Mouse (Mus musculus) forebrain, embryonic 14.5 days (tissue): ENCODE measurements at regions not wholly inside any gene's neighbourhood (a gene's known extent, or its start where the extent isn't known, plus 50 kb on each side); places are given as distances from the start of the nearest gene placed in this dataset.
A peak's percentile ranks its signal among the peaks of the same experiment; 100 is the strongest.

Experiments
- ATAC-seq: fragments of 200-750 bp; cut with Nextera tagmentation; 2 replicates; pipeline ENCODE4 v1.8.0; 2017; ENCODE audit warnings: mild to moderate bottlenecking, moderate library complexity
- DNase-seq: peaks from one replicate; pipeline ENCODE4 v3.0.0-alpha.2; 2015; ENCODE audit warnings: low spot score
- H3K27ac ChIP-seq: fragments of 300-500 bp; sonication (generic); 2 replicates; pipeline ENCODE4 v1.5.1; 2014; ENCODE audit warnings: low read depth, mild to moderate bottlenecking, control low read depth, low read length, moderate library complexity
- H3K27me3 ChIP-seq: fragments of 300-500 bp; sonication (generic); replicated peaks from 2 replicates; pipeline ENCODE4 v1.6.1; 2014; ENCODE audit warnings: low read length, control low read depth, mixed read lengths; ENCODE audit not compliant: control insufficient read depth, insufficient read depth
- H3K36me3 ChIP-seq: fragments of 300-500 bp; sonication (generic); 2 replicates; pipeline ENCODE4 v1.6.1; 2014; ENCODE audit warnings: low read length, control low read depth; ENCODE audit not compliant: control insufficient read depth, insufficient read depth
- H3K4me1 ChIP-seq: fragments of 300-500 bp; sonication (generic); 2 replicates; pipeline ENCODE4 v1.6.1; 2014; ENCODE audit warnings: antibody characterized with exemption, low read length, control low read depth; ENCODE audit not compliant: control insufficient read depth, insufficient read depth
- H3K4me2 ChIP-seq: fragments of 300-500 bp; sonication (generic); 2 replicates; pipeline ENCODE4 v1.6.1; 2014; ENCODE audit warnings: mild to moderate bottlenecking, control low read depth, low read length
- H3K4me3 ChIP-seq: fragments of 300-500 bp; sonication (generic); 2 replicates; pipeline ENCODE4 v1.5.1; 2014; ENCODE audit warnings: low read depth, low read length, control low read depth
- H3K9ac ChIP-seq: fragments of 300-500 bp; sonication (generic); 2 replicates; pipeline ENCODE4 v1.6.1; 2014; ENCODE audit warnings: mild to moderate bottlenecking, low read length, control low read depth, moderate library complexity
- H3K9me3 ChIP-seq: fragments of 300-500 bp; sonication (generic); replicated peaks from 2 replicates; pipeline ENCODE4 v1.6.1; 2016; ENCODE audit warnings: low read length, control low read depth, mixed read lengths; ENCODE audit not compliant: control insufficient read depth
- WGBS: fragments of 180-500 bp; shearing (Covaris S2); extraction: QIAGEN DNeasy Blood & Tissue Kit; methylation state at CpG from one replicate; pipeline ENCODE4 v1.1.7; 2014; 5-methylcytosine and 5-hydroxymethylcytosine counted together

DNA sequence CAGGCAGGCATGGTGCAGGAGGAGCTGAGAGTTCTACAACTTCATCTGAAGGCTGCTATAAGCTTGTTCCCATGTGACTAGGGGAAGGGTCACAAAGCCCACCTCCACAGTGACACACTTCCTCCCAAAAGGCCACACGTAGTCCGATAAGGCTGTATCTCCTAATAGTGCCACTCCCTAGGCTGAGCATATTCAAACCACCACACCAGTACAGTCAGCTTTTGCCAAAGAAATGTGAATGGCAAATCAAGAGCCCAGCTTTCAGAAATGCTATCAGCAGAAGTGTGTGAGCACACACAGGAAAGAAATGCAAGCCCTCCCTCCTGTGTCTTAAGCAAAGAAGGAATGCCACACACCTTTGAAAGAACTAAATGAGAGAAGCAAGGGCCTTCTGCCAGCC lies 80.4 kb upstream of the Ankrd28 start:
- 97% methylated on average over 2 of the region's 2 CpGs for WGBS
- no peak for ATAC-seq
- Histone ChIP-seq H3K4me2 (no peak overlapping the region), H3K9me3 (no peaks in the 10 kb centered on the region), H3K27ac (no peak overlapping the region), H3K36me3 (no peaks in the 10 kb centered on the region), H3K27me3 (no peaks in the 10 kb centered on the region), H3K4me1 (no peaks in the 10 kb centered on the region), H3K4me3 (no peak overlapping the region), H3K9ac (no peak overlapping the region)
- DNase-seq, result no peak

GRCm38 (mm10) chr14:31918461-31918860 lies 88.0 kb upstream of the Ankrd28 start:
- H3K9ac ChIP-seq, result no peak overlapping the region
- 90% methylated on average over 4 of the region's 4 CpGs for WGBS
- H3K36me3 ChIP-seq, result no peaks in the 10 kb centered on the region
- no peak overlapping the region for H3K4me3 ChIP-seq
- H3K4me2 ChIP-seq, result no peak overlapping the region
- no peaks in the 10 kb centered on the region for H3K27me3 ChIP-seq
- no peaks in the 10 kb centered on the region for H3K9me3 ChIP-seq
- DNase-seq (no peak), ATAC-seq (no peak)
- H3K27ac ChIP-seq, result no peak overlapping the region
- H3K4me1 ChIP-seq, result no peaks in the 10 kb centered on the region

- Histone ChIP-seq H3K9me3 (no peaks in the 10 kb centered on the region), H3K9ac (no peak overlapping the region), H3K4me1 (no peaks in the 10 kb centered on the region), H3K4me3 (no peak overlapping the region), H3K27me3 (no peaks in the 10 kb centered on the region), H3K36me3 (no peaks in the 10 kb centered on the region), H3K4me2 (no peak overlapping the region), H3K27ac (no peak overlapping the region)
- WGBS, result 100% methylated on average over 1 of the region's 1 CpGs
- no peak for ATAC-seq
- no peak for DNase-seq
Measured at GRCm38 (mm10) chr14:31918921-31919320, 88.5 kb upstream of the Ankrd28 start.

GRCm38 (mm10) chr14:31929161-31929707 lies 98.8 kb upstream of the Ankrd28 start:
- Histone ChIP-seq H3K4me1 (peaks cover 6% of the 10 kb centered on the region; the same call in 1 of the 2 replicates), H3K9me3 (no peaks in the 10 kb centered on the region), H3K4me2 (no peak overlapping the region), H3K4me3 (no peak overlapping the region), H3K9ac (no peak overlapping the region), H3K27ac (no peak overlapping the region), H3K36me3 (no peaks in the 10 kb centered on the region), H3K27me3 (no peaks in the 10 kb centered on the region)
- ATAC-seq (no peak), DNase-seq (no peak)
- 67% methylated on average over 12 of the region's 12 CpGs for WGBS

- Histone ChIP-seq H3K4me3 (no peak overlapping the region), H3K36me3 (no peaks in the 10 kb centered on the region), H3K4me1 (peaks cover 8% of the 10 kb centered on the region; the same call in 1 of the 2 replicates), H3K9me3 (no peaks in the 10 kb centered on the region), H3K27ac (no peak overlapping the region), H3K4me2 (no peak overlapping the region), H3K9ac (no peak overlapping the region), H3K27me3 (no peaks in the 10 kb centered on the region)
- WGBS, result 58% methylated on average over 9 of the region's 9 CpGs
- peak; percentile 80 for DNase-seq
- no peak for ATAC-seq
Measured at GRCm38 (mm10) chr14:31930367-31930766, 98.4 kb upstream of the Galnt15 start.

DNA sequence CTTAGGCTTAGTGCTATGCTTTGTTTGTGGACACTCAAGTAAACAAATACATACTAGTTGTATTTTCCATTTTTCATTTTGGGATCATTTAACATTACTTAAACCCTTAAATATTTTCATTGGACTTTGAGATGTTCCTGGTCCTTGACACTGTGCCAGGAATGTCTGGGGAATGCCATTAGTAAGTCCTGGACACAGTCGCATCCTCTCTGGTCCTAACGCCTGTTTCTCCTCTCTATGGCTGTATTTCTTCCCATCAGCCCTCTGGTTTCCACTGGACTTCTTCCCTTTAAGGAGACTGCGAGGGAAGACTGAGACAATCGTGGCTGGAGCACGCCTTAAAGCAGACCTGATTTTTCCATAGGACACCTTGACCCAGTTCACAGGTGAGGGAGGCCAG lies 96.8 kb upstream of the Galnt15 start:
- H3K9ac ChIP-seq, result no peak overlapping the region
- no peaks in the 10 kb centered on the region for H3K36me3 ChIP-seq
- H3K9me3 ChIP-seq, result no peaks in the 10 kb centered on the region
- no peak overlapping the region for H3K27ac ChIP-seq
- H3K4me2 ChIP-seq, result no peak overlapping the region
- WGBS, result 78% methylated on average over 5 of the region's 5 CpGs
- no peak overlapping the region for H3K4me3 ChIP-seq
- H3K27me3 ChIP-seq, result no peaks in the 10 kb centered on the region
- H3K4me1 ChIP-seq, result peaks cover 8% of the 10 kb centered on the region; the same call in 1 of the 2 replicates
- ATAC-seq (no peak), DNase-seq (no peak)

- peaks cover 8% of the 10 kb centered on the region; the same call in 1 of the 2 replicates for H3K4me1 ChIP-seq
- H3K9me3 ChIP-seq, result no peaks in the 10 kb centered on the region; the same call in 1 of the 2 replicates
- DNase-seq, result peak; percentile 89
- WGBS, result under 1% methylated on average over 9 of the region's 9 CpGs
- peak overlapping the region; percentile 66 for H3K9ac ChIP-seq
- peak overlapping the region; percentile 30 for H3K4me3 ChIP-seq
- peak overlapping the region; percentile 57 for H3K4me2 ChIP-seq
- peak; percentile 86 for ATAC-seq
- no peaks in the 10 kb centered on the region for H3K27me3 ChIP-seq
- H3K27ac ChIP-seq, result peak overlapping the region; percentile 98
- no peaks in the 10 kb centered on the region for H3K36me3 ChIP-seq
Measured at GRCm38 (mm10) chr14:31933441-31933840, 95.3 kb upstream of the Galnt15 start.

DNA sequence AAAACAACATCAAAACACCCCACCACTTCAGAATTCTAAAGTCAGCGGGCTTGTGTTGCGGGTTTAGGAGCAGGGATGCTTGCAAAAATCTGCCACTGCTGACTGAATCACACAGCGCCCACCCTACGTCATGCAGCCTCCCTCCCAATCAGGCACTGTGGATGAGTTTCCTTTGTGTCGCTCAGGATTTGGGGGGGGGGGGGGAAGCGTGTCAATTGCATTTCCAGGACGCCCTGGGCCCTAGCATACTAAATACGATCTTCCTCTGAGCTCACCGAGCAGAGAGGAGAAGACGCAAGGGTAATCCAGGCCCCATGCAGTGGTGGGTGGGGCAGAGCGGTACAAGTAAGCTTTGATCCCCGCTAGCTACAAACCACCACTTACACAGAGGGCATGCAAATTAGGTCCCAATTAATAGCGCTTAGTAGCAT lies 94.9 kb upstream of the Galnt15 start:
- 0% methylated on average over 12 of the region's 13 CpGs for WGBS
- H3K4me2 ChIP-seq, result peak overlapping the region; percentile 57
- no peaks in the 10 kb centered on the region for H3K27me3 ChIP-seq
- no peaks in the 10 kb centered on the region; the same call in 1 of the 2 replicates for H3K9me3 ChIP-seq
- H3K36me3 ChIP-seq, result no peaks in the 10 kb centered on the region
- ATAC-seq (peak; percentile 96), DNase-seq (peak; percentile 95)
- H3K9ac ChIP-seq, result peak overlapping the region; percentile 66
- peaks cover 8% of the 10 kb centered on the region; the same call in 1 of the 2 replicates for H3K4me1 ChIP-seq
- H3K4me3 ChIP-seq, result peak overlapping the region; percentile 30
- peak overlapping the region; percentile 98 for H3K27ac ChIP-seq

GRCm38 (mm10) chr14:31934321-31934720 lies 94.5 kb upstream of the Galnt15 start:
- no peaks in the 10 kb centered on the region for H3K27me3 ChIP-seq
- peak overlapping the region; percentile 98 for H3K27ac ChIP-seq
- peak overlapping the region; percentile 30 for H3K4me3 ChIP-seq
- peaks cover 8% of the 10 kb centered on the region; the same call in 1 of the 2 replicates for H3K4me1 ChIP-seq
- H3K36me3 ChIP-seq, result no peaks in the 10 kb centered on the region
- H3K9ac ChIP-seq, result peak overlapping the region; percentile 66
- ATAC-seq, result peak; percentile 70
- WGBS, result 0% methylated on average over 6 of the region's 6 CpGs
- H3K9me3 ChIP-seq, result no peaks in the 10 kb centered on the region; the same call in 1 of the 2 replicates
- DNase-seq, result peak; percentile 86
- peak overlapping the region; percentile 57 for H3K4me2 ChIP-seq
